Mouse (Mus musculus): ENCODE results near the gene Nr1h2.

Nr1h2 gene

DNA sequence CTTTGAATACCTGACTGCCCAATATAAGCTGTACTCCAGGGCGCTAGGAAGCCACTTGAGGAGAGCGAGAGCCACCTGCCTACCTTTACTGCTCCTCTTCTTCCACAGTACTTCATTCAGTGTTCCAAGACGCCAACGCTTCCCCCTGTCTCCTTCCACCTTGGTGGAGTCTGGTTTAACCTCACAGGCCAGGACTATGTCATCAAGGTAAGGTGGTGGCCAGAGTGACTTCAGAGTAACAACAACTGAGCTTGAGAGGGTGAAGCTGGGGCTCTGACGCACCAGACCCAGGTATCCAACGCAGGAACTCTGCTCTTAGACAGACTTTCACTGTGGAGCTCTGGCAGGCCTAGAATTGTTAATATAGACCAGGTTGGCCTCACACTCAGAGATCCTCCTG lies 31.9 kb upstream of the Nr1h2 start:
- in situ Hi-C loops (cut with MboI, MseI) = no loop called here

DNA sequence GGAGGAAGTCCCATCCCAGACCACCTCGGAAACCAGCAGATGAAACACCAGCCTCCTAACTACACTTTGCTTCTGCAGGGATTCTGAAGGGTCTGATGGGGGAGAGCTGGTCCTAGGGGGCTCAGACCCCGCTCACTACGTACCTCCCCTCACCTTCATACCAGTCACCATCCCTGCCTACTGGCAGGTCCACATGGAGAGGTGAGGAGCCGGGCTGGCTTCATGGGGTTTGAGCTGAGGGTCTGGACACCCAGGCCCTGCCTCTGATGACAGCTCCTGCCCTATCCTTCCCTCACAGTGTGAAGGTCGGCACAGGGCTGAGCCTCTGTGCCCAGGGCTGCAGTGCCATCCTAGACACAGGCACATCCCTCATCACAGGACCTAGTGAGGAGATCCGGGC lies 31.2 kb upstream of the Nr1h2 start:
- in situ Hi-C loops (cut with MboI, MseI) = no loop called here

DNA sequence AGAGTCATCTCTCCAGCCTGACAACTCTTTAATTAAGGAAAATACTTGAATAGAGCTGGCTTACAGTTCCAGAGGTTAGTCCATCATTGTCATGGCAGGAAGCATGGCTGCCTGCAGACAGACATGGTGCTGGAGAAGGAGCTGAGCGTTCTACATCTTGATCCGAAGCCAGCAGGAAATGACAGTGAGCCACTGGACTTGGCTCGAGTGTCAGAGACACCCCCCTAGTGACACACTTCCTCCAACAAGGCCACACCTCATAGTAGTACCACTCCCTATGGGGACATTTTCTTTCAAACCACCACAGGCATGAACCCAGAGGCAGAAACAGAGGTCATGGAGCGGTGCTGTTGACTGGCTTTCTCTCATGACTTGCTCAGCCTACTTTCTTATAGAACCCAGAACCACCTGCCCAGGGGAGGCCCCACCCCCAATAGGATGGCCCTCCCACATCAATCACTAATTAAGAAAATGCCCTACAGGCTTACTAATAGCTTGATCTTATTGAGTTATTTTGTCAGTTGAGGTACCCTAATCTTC lies 30.6 kb upstream of the Nr1h2 start:
- in situ Hi-C loops (cut with MboI, MseI) = no loop called here

DNA sequence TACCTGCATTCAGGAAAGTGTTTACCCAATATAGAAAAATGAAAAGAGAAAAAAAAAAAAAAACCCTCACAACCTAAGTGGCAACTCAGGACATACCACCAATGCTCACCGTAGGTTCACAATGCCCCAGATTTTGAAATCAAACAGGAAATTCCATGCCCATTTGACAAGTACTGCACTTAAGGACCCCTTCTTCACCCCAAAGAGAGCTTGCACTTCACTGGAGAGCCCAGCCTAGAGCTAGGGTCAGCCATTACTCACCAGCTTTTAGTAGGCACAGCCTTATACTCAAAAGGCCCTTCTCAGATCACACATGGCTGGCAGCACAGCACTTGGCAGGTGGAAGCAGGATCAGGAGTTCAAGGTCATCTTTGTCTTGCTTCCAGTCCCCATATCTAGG lies 29.4 kb upstream of the Nr1h2 start:
- in situ Hi-C loops (cut with MboI, MseI) = no loop called here

DNA sequence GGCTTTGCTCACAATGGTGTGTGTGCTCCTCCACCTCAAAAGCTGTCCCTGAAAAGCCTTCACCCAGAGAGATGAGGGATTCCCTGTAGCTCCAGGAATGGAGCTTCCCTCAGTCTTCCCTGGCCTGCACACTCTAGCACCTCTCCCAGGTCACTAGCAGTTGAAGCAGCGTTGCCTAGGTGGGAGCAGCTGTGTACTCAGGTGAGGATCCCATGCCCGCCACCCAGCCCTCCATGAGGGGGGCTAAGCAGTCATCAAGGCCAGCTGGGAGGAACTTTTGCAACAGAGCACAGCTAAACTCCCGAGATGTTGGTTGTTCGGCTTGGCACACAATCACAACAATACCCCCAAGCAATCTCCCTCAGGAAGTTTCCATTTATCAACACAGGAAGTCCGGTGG lies 29.0 kb upstream of the Nr1h2 start:
- in situ Hi-C loops (cut with MboI, MseI) = no loop called here

DNA sequence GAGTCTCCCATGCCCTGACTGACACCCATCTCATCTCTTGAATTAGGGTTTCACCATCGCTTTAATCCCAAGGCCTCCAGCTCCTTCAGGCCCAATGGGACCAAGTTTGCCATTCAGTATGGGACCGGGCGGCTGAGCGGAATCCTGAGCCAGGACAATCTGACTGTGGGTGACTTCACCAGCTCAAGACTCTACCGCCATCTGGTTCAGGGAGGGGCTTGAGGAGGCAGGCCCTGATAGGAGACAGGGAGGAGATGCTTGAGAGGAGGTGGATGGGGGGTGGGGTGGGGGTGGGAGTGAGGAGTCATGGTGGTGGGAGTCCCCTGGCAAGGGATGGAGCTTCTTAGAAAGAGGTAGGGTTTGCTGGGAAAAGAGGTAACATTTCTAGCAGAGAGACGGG lies 27.9 kb upstream of the Nr1h2 start:
- in situ Hi-C loops (cut with MboI, MseI) = no loop called here

DNA sequence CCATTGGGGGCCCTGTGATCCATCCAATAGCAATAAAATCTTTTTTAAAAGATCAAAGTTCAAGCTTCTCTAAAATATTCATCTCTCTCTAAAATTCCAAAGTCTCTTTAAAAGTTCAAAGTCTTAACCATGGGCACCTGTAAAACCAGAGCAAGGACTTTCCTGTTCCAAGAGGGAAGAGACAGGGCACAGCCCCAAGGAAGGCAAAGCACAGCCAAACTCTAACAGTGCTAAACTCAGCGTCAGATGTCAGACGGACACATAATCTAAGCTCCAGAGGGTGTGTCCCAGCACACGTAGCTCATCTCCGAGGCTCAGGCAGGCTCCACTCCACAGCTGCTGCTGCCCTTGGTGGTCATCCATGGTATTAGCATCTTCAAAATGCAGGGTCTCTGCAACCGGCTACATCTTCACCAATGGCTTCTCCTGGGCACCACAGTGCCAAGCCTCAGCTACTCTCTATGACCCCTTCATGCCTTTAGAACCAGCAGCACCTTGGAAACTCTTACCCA lies 22.6 kb upstream of the Nr1h2 start:
- in situ Hi-C loops (cut with MboI, MseI) = no loop called here

DNA sequence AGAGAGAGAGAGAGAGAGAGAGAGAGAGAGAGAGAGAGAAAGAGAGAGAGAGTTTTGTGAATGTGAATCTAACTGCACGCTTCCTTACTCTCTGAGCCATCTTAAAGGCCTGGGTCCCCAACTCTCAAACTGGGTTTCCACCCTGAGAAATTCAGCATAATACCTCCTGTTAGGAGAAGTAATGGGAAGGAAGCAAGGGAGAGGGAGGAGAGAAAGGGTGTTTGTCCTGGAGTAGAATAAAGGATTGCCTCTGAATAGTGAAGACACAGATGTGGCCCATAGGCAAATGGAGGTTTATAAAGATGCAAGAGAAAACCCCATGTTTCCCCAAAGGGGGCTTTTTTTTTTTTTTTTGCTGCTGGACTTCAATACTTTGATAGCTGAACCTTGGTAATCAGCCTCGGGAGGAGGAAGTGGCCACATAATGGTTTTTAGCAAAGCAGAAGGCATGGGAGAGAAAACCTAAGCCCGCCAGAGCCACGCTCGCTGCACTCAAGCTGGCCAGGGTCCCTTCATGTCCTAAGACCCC lies 19.3 kb upstream of the Nr1h2 start:
- in situ Hi-C loops (cut with MboI, MseI) = no loop called here

DNA sequence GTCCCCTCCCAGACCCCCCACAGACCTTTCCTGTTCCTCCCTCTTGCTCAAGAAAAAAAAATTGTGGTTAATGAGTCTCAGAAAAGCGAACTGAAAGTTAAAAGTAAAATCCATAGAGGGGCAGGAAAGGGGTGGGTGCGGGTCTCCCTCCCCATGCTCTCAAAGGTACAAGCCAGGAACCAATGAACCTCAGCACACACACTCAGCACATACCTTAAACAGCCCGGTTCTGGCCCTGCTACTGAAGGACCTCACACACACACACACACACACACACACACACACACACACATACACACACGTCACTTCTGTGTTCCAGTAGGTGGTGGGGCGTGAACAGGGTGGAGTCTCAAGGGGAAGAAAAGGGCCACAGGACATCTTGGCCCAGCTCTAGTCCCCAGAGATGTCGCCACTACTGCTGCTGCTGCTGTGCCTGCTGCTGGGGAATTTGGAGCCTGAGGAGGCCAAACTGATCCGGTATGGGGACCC lies 18.5 kb upstream of the Nr1h2 start, which contains the start of gene Napsa:
Napsa (plus strand) TSS at position 168 of the 489 bp plus-strand sequence.
- in situ Hi-C loops (cut with MboI, MseI) = no loop called here

DNA sequence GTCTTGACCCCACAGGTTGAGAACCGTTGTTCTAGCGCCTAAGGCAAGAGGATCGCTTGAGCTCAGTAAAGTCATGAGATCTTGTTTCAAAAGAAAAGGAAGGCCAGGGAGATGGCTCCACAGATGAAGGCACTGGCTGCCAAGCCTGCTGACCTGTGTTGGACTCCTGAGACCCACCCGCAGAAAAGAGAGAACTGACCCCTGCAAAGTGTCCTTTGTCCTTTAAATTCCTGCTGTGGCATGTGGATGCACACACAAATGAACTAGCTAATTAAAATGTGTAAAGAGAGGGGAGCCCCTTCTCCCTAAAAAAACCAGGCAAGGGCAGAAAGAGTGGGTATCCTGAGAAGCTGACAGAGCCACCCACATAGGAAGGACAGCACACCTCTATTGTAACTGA lies 18.1 kb upstream of the Nr1h2 start:
- in situ Hi-C loops (cut with MboI, MseI) = no loop called here

DNA sequence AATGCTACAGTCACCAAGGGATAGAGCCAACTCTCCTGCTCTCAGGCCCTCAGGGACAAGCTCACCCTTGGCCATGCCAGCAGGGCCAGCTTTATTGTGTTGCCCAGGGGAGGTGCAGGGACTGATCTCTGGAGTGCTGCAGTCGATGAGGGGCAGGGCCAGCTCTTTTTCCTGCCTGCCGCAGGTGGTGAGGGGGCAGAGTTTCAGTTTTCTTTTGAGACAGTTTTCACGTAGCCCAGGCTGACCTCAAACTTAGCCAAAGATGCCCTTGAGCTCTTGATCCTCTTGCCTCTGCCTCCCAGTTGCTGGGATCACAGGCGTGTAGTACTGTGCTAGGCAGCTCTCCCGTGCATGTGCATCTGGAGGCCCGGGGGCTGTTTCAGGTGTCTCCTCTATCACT lies 17.2 kb upstream of the Nr1h2 start:
- in situ Hi-C loops (cut with MboI, MseI) = no loop called here

DNA sequence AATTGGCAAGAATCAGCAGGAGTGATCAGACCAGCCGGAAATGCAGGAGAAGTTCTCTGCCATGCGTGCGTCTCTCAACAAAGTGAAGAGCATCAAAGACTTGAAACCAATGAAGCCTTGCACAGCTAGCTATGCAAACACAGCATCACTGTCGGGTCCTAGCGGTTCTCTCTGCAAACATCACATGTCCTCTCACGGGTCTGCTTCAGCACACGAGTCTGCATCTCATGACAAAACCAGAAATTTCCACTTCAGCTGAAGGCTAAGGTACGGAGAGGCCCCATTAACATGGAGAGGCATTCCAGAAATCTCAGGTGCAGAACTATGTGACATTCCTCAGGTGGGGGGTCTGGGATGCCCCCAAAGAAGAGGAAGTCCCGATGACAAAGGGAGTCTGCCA lies 15.1 kb upstream of the Nr1h2 start:
- in situ Hi-C loops (cut with MboI, MseI) = no loop called here

DNA sequence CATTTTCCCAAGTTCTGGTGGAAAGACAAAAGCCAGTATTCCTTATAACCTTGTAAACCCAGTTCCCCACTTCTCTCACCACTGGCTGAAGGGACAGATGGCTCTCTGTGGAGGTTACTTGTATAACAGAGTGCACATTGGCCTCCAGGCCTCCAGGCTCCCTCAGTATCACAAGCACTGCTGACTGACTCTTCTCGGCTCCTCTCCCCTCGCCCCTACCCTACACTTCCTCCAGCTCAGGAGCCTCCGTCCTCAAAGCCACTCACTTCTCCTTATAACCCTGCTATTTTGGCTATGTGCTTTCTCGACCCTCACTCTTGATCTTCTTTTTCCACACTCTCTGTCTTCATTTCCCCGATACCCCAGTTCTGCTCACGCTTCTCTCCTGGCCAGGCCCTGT lies 11.7 kb upstream of the Nr1h2 start:
- in situ Hi-C loops (cut with MboI, MseI) = no loop called here

DNA sequence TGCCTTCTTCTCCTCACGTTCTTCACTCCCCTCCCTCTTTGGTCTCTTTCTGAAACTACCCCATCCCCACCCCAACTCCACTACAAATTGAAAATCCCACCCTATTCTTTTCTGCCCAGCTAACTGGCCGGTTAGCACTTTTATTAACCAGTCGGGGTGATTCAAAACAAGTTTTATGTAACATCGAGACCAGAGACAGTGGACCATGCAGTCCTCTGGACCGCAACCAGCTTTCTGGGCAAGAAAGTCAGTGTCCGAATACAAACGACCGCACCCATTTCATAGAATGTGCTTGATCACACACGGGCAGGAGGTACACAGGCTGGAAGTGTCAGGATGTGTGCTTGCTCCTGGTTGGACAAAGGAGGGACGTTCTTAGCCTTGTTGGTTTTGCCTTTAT lies 10.7 kb upstream of the Nr1h2 start:
- in situ Hi-C loops (cut with MboI, MseI) = no loop called here

DNA sequence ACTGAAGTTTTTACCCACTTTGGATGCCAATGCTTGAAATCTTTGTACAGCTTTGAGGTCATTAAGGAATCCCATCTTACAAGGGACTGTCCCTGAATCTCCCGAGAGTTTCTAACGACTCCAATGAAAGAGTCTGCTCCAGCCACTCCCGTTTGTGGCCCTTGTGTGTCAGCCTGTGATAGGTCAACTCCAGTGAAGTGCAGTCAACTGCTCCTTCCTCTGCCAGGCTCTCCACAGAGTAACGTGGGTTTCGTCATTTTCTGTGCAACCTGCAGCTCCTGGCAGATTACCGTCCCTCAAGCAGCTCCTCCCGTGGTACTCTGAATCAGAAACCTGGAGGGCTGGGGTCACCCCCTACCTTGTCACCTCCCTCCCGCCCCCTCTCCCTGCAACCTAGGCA lies 9.5 kb upstream of the Nr1h2 start:
- in situ Hi-C loops (cut with MboI, MseI) = no loop called here

DNA sequence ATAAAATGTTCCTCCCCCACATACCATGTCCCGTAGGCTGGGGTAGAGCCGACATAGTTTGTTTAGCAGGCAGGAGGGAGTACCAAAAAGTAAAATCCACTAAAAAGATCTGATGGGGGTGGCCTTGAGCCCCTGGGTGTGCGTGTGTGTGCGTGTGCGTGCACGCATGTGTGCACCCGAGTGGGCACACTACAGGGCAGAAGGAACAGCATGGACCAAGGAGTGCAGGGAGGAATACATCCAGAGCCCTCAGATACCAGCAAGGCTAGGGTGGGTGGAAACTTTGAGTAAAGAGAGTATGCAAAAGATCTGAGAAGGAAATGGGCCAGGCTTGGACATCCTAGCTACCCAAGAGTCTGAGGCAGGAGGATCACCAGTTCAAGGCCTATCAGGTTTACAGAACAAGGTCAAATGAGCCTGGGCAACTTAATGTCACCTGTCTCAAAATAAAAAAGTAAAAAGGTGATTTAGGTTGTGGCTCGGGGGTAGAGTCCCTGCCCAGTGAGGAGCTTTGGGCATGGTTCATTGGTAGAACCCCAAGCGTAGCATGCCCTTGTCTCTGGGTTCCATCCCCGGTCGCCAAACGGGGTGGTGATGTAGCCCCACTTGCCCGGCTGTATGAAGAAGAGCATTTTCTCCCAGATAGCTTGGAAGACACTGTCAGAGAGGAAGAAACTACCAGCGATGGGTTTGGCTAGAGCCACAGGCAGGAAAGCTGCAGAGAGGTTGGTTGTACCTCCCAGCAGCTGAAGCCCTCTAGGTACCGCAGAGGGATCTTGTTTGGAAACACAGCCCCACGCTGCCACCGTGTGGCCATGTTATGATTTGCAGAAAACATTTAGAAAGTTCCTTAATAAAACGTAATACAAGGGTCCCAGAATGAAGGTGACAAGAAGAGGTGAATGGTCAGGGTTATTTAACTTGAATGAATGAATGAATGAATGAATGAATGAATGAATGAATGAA lies 7.0 kb upstream of the Nr1h2 start:
- in situ Hi-C loops (cut with MboI, MseI) = no loop called here

DNA sequence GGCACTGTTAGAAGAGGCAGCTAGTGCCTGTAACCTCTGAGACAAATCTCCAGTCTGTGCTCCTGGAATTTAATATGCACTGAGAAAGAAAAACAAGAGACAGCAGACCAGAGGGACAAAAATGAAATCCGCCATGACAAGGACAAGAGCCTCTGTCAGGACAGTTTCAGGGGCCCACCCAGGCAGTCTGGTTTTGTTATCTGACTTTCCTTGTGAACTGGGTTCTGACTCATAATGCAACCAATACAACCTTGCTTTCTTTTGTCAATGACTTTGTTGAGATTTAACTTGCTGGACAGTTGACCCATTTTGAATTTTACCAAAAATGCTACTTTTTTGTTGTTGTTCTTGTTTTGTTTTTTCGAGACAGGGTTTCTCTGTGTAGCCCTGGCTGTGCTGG lies 3.9 kb upstream of the Nr1h2 start:
- in situ Hi-C loops (cut with MboI, MseI) = no loop called here

DNA sequence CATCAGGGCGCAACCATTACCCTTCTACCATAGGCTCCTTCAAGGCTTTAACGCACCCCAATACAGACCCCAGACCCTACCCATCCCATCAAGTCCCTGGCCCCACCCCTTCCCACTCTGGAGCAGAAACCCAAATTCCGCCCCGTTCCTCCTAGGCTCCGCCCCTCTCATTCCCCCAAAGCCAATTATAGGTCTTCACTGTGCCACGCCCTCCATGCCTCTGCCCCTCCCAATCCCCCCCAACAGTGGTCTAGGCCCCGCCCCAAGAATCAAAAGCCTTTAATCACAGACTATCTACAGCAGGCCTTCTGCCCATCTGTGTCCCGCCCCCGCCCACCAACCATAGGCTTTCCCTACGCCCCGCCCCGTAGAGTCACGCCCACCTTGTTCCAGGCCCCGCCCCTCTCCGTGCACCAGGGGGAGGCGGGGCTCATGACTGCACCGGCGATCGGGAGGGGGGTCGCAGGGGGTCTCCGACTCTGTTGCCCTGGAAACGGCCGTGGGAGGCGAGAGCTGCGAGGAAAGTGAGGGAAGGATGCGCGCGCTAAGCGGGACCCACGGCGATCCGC lies 471 bp downstream of the Nr1h2 start:
- in situ Hi-C loops (cut with MboI, MseI) = no loop called here

DNA sequence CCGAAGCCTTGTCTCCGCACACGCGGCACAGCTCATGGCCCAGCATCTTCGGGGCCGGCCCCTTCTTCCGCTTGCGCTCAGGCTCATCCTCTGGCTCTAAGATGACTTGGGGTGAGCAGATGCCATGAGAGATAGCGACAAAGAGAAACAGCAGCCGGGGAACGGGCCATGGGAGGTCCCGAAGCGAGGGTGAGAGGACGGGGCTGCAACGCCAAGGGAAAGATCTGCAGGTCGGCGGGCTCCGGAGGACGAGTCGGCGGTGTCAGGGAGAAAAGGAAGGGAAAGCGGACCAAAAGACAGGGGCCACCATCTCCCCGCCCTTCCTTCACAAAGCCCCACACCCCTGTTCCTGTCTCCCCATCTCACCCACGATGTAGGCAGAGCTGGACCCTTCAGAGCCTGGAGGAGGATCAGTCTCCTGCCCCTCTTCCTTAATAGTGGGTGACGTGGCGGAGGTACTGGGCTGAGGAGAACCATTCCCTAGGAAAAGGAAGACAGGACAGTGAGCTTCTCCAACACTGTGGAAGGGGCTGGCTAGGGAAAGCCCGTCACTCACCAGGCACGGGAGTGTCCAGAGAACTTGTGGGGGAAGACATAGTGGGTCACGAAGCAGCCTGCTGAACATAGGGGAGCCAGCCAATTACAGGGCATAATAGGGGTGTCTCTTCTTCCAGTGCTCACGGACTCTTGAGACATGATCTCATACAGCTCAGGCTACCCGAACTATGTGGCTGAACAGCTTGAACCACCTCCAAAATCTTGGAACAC lies 1.4 kb downstream of the Nr1h2 start:
- in situ Hi-C loops (cut with MboI, MseI) = no loop called here

DNA sequence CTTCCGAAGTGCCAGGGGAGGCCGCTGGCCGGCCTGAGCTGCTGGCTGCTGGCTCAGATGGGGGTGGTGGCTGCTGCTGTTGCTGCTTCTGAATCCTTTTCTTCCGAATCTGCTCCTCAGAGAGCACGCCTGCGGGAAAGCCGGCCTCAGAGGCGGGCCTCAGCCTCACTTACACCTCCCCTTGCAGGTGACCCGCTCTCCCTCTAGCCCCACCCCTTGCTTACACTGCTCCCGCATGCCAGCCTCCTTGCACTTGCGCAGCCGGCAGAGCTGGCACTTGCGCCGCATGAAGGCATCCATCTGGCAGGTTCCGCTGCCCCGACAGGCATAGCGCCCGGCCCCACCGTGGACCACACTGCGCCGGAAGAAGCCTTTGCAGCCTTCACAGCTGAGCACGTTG lies 2.0 kb downstream of the Nr1h2 start:
- in situ Hi-C loops (cut with MboI, MseI) = no loop called here

DNA sequence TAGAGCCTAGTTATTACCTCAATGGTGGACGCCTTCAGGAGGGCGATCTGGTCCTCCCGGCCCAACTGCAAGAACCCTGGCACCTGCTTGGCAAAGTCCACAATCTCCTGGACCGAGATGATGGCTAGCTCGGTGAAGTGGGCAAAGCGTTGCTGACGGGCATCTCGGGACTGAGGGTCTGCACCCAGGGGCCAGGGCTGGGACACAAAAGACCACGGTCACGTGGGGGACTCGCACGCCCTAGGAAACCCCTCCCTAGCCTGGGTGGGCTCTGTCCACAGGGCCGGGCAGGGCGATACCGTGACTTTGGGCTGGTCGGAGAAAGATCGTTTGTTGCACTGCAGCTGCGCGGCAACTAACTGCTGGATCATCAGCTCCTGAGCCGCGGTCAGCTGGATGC lies 2.5 kb downstream of the Nr1h2 start:
- in situ Hi-C loops (cut with MboI, MseI) = no loop called here

DNA sequence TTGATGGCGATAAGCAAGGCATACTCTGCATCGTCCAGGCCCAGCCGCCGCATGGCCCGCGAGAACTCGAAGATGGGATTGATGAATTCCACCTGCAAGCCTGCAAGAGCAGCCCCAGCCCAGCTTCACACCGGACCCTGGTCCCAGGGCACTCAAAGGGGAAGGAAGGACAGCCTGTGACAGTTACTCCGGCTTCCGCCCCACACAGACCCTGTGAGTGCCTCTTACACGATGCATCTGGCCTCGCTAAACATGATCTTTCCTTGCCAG lies 3.4 kb downstream of the Nr1h2 start:
- in situ Hi-C loops (cut with MboI, MseI) = no loop called here
